Mouse (Mus musculus) limb, embryonic 10.5 days (tissue): ENCODE measurements around the gene Cebpz. TPM values are rescaled to one million over a fixed set of nuclear protein-coding genes. Genes with fewer than 3 reads are reported as not detected.

Experiments used
- DNase-seq: peaks from one replicate; pipeline ENCODE4 v3.0.0-alpha.2; 2017; ENCODE audit warnings: low spot score
- H3K27ac ChIP-seq: fragments of 300-500 bp; sonication (generic); 2 replicates; pipeline ENCODE4 v1.5.1; 2016; ENCODE audit warnings: mild to moderate bottlenecking
- H3K27me3 ChIP-seq: fragments of 300-500 bp; sonication (generic); 2 replicates; pipeline ENCODE4 v1.6.1; 2016; ENCODE audit warnings: low read depth, mild to moderate bottlenecking; ENCODE audit not compliant: poor library complexity, severe bottlenecking
- H3K36me3 ChIP-seq: fragments of 300-500 bp; sonication (generic); 2 replicates; pipeline ENCODE4 v1.6.1; 2016; ENCODE audit warnings: mild to moderate bottlenecking, moderate library complexity
- H3K4me1 ChIP-seq: fragments of 300-500 bp; sonication (generic); 2 replicates; pipeline ENCODE4 v1.6.1; 2016
- H3K4me3 ChIP-seq: fragments of 300-500 bp; sonication (generic); 2 replicates; pipeline ENCODE4 v1.5.1; 2016; ENCODE audit warnings: mild to moderate bottlenecking, moderate library complexity
- H3K9me3 ChIP-seq: fragments of 300-500 bp; sonication (generic); replicated peaks from 2 replicates; pipeline ENCODE4 v1.6.1; 2016; ENCODE audit warnings: mild to moderate bottlenecking
- WGBS: fragments of 180-500 bp; shearing (Covaris S2); methylation state at CpG from one replicate; pipeline ENCODE4 v1.1.7; 2016; 5-methylcytosine and 5-hydroxymethylcytosine counted together
- polyA plus RNA-seq: library from polyadenylated mRNA; unstranded; fragments of >200 nt; fragmentation: Nextera tagmentation; extraction: Ambion mirVana; gene quantifications from 2 replicates; pipeline ENCODE4 v1.2.1, GENCODE M21; 2016

The Cebpz gene
- 53.8 and 56.1 TPM in 2 replicates for polyA plus RNA-seq

- H3K27ac ChIP-seq, result peak within 1 kb of the TSS; percentile 80
- H3K36me3 ChIP-seq, result peaks cover 46% of the 10 kb centered on the region
- peak; percentile 97 for DNase-seq
- H3K27me3 ChIP-seq, result no peaks in the 10 kb centered on the region
- H3K4me1 ChIP-seq, result peaks cover 11% of the 10 kb centered on the region
- no peaks in the 10 kb centered on the region for H3K9me3 ChIP-seq
- peak within 1 kb of the TSS; percentile 77 for H3K4me3 ChIP-seq
- under 1% methylated on average over 45 of the region's 45 CpGs for WGBS
Measured at GRCm38 (mm10) chr17:78936466-78937228, at the start of gene Cebpz, which contains the start of gene Ndufaf7. Gene Cebpz, minus strand, starts transcription at chr17:78937066. Gene Ndufaf7, plus strand, starts transcription at chr17:78937136.

DNA sequence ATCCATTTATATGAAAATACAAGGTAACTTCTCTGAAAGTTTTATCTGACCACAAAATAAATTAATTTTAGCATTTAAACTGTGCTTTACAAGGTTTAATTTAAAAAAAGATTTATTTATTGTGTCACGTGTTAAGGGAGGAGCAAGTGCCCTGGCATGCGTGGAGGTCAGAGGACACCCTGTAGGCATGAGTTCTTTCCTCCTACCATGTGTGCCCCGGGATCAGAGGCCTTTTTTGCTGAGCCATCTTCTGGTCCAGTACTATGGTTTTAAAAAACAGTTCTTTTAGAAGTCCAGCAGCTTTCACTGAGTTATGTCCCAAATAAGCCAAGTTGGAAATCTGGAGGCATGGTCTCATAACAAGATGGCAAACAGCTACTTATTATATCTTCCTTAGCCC is 46.9 kb upstream of the Cebpz start:
- H3K4me3 ChIP-seq, result no peak overlapping the region
- no peaks in the 10 kb centered on the region for H3K4me1 ChIP-seq
- H3K9me3 ChIP-seq, result no peaks in the 10 kb centered on the region
- no peak for DNase-seq
- H3K27ac ChIP-seq, result no peak overlapping the region
- H3K36me3 ChIP-seq, result peaks cover 56% of the 10 kb centered on the region
- WGBS, result 88% methylated on average over 3 of the region's 3 CpGs
- H3K27me3 ChIP-seq, result no peaks in the 10 kb centered on the region

DNA sequence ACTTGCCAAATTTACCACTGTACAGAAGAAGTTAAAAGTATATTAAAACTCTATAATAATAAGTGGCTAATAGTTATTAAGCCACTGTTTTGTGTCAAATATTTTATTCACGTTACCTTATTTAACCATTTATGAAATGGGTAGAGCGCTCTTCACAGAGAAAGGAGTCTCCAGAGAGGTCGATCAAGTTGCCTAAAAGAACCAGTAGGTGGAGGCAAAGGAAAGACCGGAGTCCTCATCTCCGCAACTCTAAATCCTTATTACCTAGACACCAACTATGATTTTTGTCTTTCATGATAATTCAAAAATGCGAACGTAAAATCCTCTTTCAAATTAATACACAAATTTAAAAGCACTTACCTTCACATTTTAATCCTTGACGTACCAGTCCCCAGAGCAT is 46.3 kb upstream of the Cebpz start:
- no peaks in the 10 kb centered on the region for H3K9me3 ChIP-seq
- 94% methylated on average over 8 of the region's 8 CpGs for WGBS
- no peak overlapping the region for H3K27ac ChIP-seq
- no peaks in the 10 kb centered on the region for H3K4me1 ChIP-seq
- DNase-seq, result no peak
- H3K27me3 ChIP-seq, result no peaks in the 10 kb centered on the region
- no peak overlapping the region for H3K4me3 ChIP-seq
- H3K36me3 ChIP-seq, result peaks cover 62% of the 10 kb centered on the region

- Histone ChIP-seq H3K4me3 (no peak overlapping the region), H3K36me3 (peaks cover 84% of the 10 kb centered on the region), H3K27me3 (no peaks in the 10 kb centered on the region), H3K9me3 (no peaks in the 10 kb centered on the region), H3K4me1 (no peaks in the 10 kb centered on the region), H3K27ac (no peak overlapping the region)
- DNase-seq, result no peak
- 85% methylated on average over 3 of the region's 3 CpGs for WGBS
Measured at GRCm38 (mm10) chr17:78968500-78968899, 31.6 kb upstream of the Cebpz start.

- Histone ChIP-seq H3K27me3 (no peaks in the 10 kb centered on the region), H3K27ac (no peak overlapping the region), H3K36me3 (peaks cover 86% of the 10 kb centered on the region), H3K4me1 (no peaks in the 10 kb centered on the region), H3K4me3 (no peak overlapping the region), H3K9me3 (no peaks in the 10 kb centered on the region)
- 94% methylated on average over 11 of the region's 11 CpGs for WGBS
- DNase-seq, result no peak
Measured at GRCm38 (mm10) chr17:78966092-78966883, 29.4 kb upstream of the Cebpz start.

DNA sequence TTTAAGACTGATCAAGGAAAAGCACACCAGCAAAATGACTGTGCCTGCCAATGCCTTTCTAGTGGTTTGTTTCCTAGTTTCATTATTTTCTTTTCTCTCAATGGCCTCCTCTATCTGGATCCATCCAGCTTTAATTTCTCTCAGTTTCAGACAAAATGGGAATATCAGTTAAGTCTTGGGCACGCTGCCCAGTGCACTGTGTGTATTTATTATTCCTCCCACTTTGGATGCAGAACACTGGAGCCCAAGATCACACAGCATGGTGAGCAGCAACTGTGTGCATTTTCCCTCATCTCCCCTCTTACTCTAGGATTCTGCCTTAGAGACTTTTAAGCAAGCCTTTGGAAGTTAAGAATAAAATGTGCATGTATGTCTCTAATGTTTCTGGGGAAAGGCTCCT is 27.5 kb upstream of the Cebpz start:
- H3K27ac ChIP-seq, result no peak overlapping the region
- H3K4me1 ChIP-seq, result no peaks in the 10 kb centered on the region
- peaks cover 89% of the 10 kb centered on the region for H3K36me3 ChIP-seq
- 98% methylated on average over 1 of the region's 1 CpGs for WGBS
- no peak for DNase-seq
- H3K27me3 ChIP-seq, result no peaks in the 10 kb centered on the region
- no peaks in the 10 kb centered on the region for H3K9me3 ChIP-seq
- no peak overlapping the region for H3K4me3 ChIP-seq

- no peaks in the 10 kb centered on the region for H3K4me1 ChIP-seq
- 82% methylated on average over 6 of the region's 6 CpGs for WGBS
- no peaks in the 10 kb centered on the region for H3K9me3 ChIP-seq
- no peak overlapping the region for H3K4me3 ChIP-seq
- no peaks in the 10 kb centered on the region for H3K27me3 ChIP-seq
- H3K36me3 ChIP-seq, result peaks cover 96% of the 10 kb centered on the region
- no peak for DNase-seq
- H3K27ac ChIP-seq, result no peak overlapping the region
Measured at GRCm38 (mm10) chr17:78959473-78959872, 22.6 kb upstream of the Cebpz start.

- 91% methylated on average over 8 of the region's 8 CpGs for WGBS
- peaks cover 94% of the 10 kb centered on the region for H3K36me3 ChIP-seq
- H3K9me3 ChIP-seq, result no peaks in the 10 kb centered on the region
- no peaks in the 10 kb centered on the region for H3K27me3 ChIP-seq
- H3K27ac ChIP-seq, result no peak overlapping the region
- no peak for DNase-seq
- no peaks in the 10 kb centered on the region for H3K4me1 ChIP-seq
- no peak overlapping the region for H3K4me3 ChIP-seq
Measured at GRCm38 (mm10) chr17:78953240-78953639, 16.4 kb upstream of the Cebpz start.

GRCm38 (mm10) chr17:78952070-78952469 is 15.2 kb upstream of the Cebpz start:
- DNase-seq, result no peak
- H3K36me3 ChIP-seq, result peaks cover 93% of the 10 kb centered on the region
- H3K4me1 ChIP-seq, result no peaks in the 10 kb centered on the region
- no peak overlapping the region for H3K27ac ChIP-seq
- H3K27me3 ChIP-seq, result no peaks in the 10 kb centered on the region
- no peaks in the 10 kb centered on the region for H3K9me3 ChIP-seq
- WGBS, result 92% methylated on average over 5 of the region's 5 CpGs
- no peak overlapping the region for H3K4me3 ChIP-seq

DNA sequence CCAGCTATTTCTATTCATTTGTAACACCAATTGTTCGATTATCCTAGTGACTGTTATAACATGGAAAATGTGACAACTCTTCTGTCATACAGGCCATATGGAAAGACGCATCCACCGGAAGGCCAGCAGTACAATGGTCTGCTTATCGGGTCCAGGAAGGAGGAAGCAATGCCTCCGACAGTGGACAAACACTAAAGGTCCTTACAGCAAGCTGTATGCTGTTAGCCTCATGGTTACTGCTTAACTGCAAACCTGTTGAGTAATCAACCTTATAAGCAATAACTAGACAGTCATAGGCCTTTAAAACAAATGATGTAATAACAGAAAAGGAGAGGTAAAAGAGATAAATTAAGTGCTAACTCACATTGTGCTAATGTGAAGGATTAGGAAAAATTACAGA is 14.4 kb upstream of the Cebpz start:
- no peak overlapping the region for H3K4me3 ChIP-seq
- no peaks in the 10 kb centered on the region for H3K4me1 ChIP-seq
- H3K36me3 ChIP-seq, result peaks cover 92% of the 10 kb centered on the region
- H3K9me3 ChIP-seq, result no peaks in the 10 kb centered on the region
- H3K27ac ChIP-seq, result no peak overlapping the region
- H3K27me3 ChIP-seq, result no peaks in the 10 kb centered on the region
- WGBS, result 93% methylated on average over 5 of the region's 5 CpGs
- DNase-seq, result no peak

GRCm38 (mm10) chr17:78942579-78942978 is 5.7 kb upstream of the Cebpz start:
- 65% methylated on average over 11 of the region's 11 CpGs for WGBS
- Histone ChIP-seq H3K9me3 (no peaks in the 10 kb centered on the region), H3K27me3 (no peaks in the 10 kb centered on the region), H3K4me3 (no peak overlapping the region), H3K36me3 (peaks cover 45% of the 10 kb centered on the region), H3K27ac (no peak overlapping the region), H3K4me1 (peaks cover 3% of the 10 kb centered on the region)
- DNase-seq, result no peak

DNA sequence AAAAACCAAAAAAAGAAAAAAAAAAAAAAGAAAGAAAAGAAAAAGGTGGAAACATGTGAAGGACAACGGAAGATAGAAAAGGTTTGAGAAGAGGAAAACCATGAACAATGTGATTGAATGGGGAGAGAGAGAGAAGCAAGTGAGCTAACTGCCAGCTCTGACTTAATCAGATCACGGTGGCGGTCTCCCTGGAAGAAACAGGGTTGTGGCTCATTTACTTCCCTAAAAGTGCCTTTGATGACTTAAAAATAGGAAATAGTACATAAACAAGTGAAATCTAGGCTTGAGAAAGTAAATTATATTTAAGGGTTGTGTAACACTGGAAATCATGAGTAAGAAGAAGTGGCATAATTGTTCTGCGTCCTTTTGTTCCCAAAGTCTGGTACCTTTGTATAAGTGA is 2.1 kb upstream of the Cebpz start:
- peaks cover 41% of the 10 kb centered on the region for H3K36me3 ChIP-seq
- no peak overlapping the region for H3K4me3 ChIP-seq
- no peaks in the 10 kb centered on the region for H3K9me3 ChIP-seq
- DNase-seq, result no peak
- H3K27me3 ChIP-seq, result no peaks in the 10 kb centered on the region
- peaks cover 11% of the 10 kb centered on the region for H3K4me1 ChIP-seq
- WGBS, result 93% methylated on average over 4 of the region's 4 CpGs
- H3K27ac ChIP-seq, result no peak overlapping the region

DNA sequence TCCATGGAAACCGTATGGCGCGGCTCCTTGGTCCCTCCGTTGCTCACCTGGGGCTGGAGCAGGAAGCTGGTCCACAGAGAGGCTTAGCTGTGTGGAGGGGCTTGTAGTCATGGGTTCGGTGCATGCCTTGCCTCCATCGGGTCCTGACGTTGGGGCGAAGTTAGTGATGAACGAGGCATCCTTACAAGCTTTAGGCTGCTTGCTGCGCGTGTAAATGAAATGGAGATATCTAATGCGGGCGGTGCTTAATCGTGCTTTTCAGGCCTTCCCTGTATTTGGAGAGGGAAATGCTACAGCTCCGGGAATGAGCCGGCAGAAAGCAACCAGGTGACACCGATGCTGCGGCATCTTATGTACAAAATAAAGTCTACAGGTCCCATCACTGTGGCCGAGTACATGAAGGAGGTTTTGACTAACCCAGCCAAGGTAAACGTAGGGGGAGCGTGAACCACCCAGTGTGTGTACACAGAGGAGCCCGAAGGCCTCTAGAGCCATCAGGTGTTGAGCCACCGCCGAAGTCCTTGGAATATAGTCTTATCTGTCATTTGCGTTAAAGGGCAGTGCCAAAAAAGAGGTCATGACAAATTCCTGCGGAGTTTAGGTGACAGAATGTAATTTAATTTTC is 475 bp upstream of the Cebpz start:
- Histone ChIP-seq H3K4me1 (peaks cover 11% of the 10 kb centered on the region), H3K36me3 (peaks cover 46% of the 10 kb centered on the region), H3K27me3 (no peaks in the 10 kb centered on the region), H3K9me3 (no peaks in the 10 kb centered on the region), H3K27ac (peak overlapping the region; percentile 80), H3K4me3 (peak overlapping the region; percentile 77)
- 11% methylated on average over 26 of the region's 26 CpGs for WGBS
- DNase-seq, result no peak
